Comparison of ENCODE assay signal across 13 mouse cellular contexts in the genomic region with DNA sequence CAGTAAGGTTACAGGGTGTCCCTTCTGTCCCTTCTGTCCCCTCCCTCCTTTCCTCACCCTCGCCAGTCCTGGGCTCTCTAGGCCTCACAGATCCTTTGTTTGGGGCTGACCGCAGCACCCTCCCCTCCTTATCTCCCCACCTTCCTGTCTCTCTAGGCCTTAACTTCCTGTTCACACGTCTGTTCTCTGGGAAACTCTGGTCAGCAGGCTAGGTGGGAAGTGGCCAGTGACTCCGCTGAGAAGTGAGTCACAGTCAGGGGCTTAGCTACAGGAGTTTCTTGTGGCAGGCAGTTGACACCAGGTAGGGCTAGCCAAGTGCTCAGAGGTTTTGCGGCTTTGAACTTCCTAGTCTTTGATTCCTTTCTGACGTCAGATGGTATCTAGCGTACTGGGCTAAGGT. TPM values are rescaled to one million over a fixed set of nuclear protein-coding genes. Genes with fewer than 3 reads are reported as not detected.
DNase-seq lines count a peak whose midpoint lies in the region; ATAC-seq and TF ChIP-seq lines count a peak whose summit lies in the region.
"Had no signal": no experiment of that assay in that cellular context is flagged by ENCODE, and none has a peak within 500 bp of the region (broad histone marks: within the 10 kb centered on the region; RNA-seq: fewer than 3 reads in every experiment).

No protein-coding gene starts in this region.

- no peak for ATAC-seq in hindbrain, embryonic 13.5 days (ENCODE audit: low FRiP score)
- ATAC-seq: midbrain, embryonic 16.5 days had no signal

- no peaks in the 10 kb centered on the region for H3K27me3 ChIP-seq in MEL (ENCODE audit: control insufficient read depth in 1 of 2, insufficient read depth in 2 of 2, low read length in 2 of 2)
- H3K27me3 ChIP-seq in megakaryocyte, embryonic 14.5 days (replicated peaks), result no peaks in the 10 kb centered on the region
- no peaks in the 10 kb centered on the region for H3K27me3 ChIP-seq in hindbrain, embryonic 13.5 days
- H3K27me3 ChIP-seq: CH12.LX had no signal

- no peak overlapping the region for H3K4me2 ChIP-seq in hindbrain, embryonic 13.5 days

- peaks cover 0 to 13% of the 10 kb centered on the region in 2 experiments; a peak in 2 of 4 replicates for H3K36me3 ChIP-seq in MEL (ENCODE audit: control insufficient read depth in 1 of 2, insufficient read depth in 2 of 2, low read length in 2 of 2)
- peaks cover 93% of the 10 kb centered on the region for H3K36me3 ChIP-seq in megakaryocyte, embryonic 14.5 days (replicated peaks; ENCODE audit: low read length)
- no peaks in the 10 kb centered on the region for H3K36me3 ChIP-seq in hindbrain, embryonic 13.5 days

- TF ChIP-seq EP300 in MEL (IDR thresholded peaks at IDR 0.05; ENCODE audit: low read depth in 1 of 2, low read length in 2 of 2), result peak; percentile 51 to 58; a peak in 3 of 4 replicates

- peaks cover 5 to 19% of the 10 kb centered on the region in 2 experiments for H3K4me1 ChIP-seq in MEL (ENCODE audit: control insufficient read depth in 1 of 2, insufficient read depth in 2 of 2, low read length in 2 of 2)
- peaks cover 100% of the 10 kb centered on the region for H3K4me1 ChIP-seq in megakaryocyte, embryonic 14.5 days
- peaks cover 20% of the 10 kb centered on the region for H3K4me1 ChIP-seq in hindbrain, embryonic 13.5 days (replicated peaks)

- 76% methylated on average over 7 of the region's 7 CpGs for WGBS in hindbrain, embryonic 13.5 days

- H3K27ac ChIP-seq in MEL (ENCODE audit: control insufficient read depth, low read depth, low read length), result peak overlapping the region; percentile 13; the same call in 1 of the 2 replicates
- H3K27ac ChIP-seq in hindbrain, embryonic 13.5 days, result no peak overlapping the region

- no peak overlapping the region for H3K4me3 ChIP-seq in MEL (ENCODE audit: control insufficient read depth in 1 of 2, insufficient read depth in 1 of 2, low read depth in 2 of 2, low read length in 2 of 2)
- H3K4me3 ChIP-seq in megakaryocyte, embryonic 14.5 days (replicated peaks), result peak overlapping the region; percentile 84
- no peak overlapping the region for H3K4me3 ChIP-seq in hindbrain, embryonic 13.5 days

- intact Hi-C loops in heart, postnatal 36 days (cut with DNase I), result loop anchor here (10.0 kb wide), 1 partner anchor 518 kb away; the partner anchor contains the start of genes Cd151 and Cracr2b

- H3K9ac ChIP-seq in MEL (ENCODE audit: control insufficient read depth, low read depth, low read length, poor library complexity, severe bottlenecking), result no peak overlapping the region
- no peak overlapping the region for H3K9ac ChIP-seq in hindbrain, embryonic 13.5 days

- no peak for TF ChIP-seq RAD21 in MEL (IDR thresholded peaks at IDR 0.05; ENCODE audit: low read depth, low read length)

- TF ChIP-seq CTCF in MEL (IDR thresholded peaks at IDR 0.05 in 2 of 3, conservative IDR thresholded peaks at IDR 0.05 in 1 of 3; ENCODE audit: control insufficient read depth in 1 of 3, insufficient read depth in 1 of 3, low read depth in 2 of 3, low read length in 3 of 3, poor library complexity in 1 of 3, severe bottlenecking in 1 of 3), result no peak

- no peak for TF ChIP-seq POLR2A in MEL (IDR thresholded peaks at IDR 0.05; ENCODE audit: control insufficient read depth in 1 of 2, insufficient read depth in 1 of 2, low read depth in 1 of 2, low read length in 2 of 2, poor library complexity in 1 of 2)

- H3K79me2 ChIP-seq in MEL (ENCODE audit: control insufficient read depth, insufficient read depth, low read length, poor library complexity), result no peaks in the 10 kb centered on the region; the same call in 1 of the 2 replicates

- no peaks in the 10 kb centered on the region for H3K9me3 ChIP-seq in MEL (replicated peaks; ENCODE audit: insufficient read depth, low read length)
- no peaks in the 10 kb centered on the region for H3K9me3 ChIP-seq in megakaryocyte, embryonic 14.5 days
- H3K9me3 ChIP-seq in hindbrain, embryonic 13.5 days, result no peaks in the 10 kb centered on the region

- peak; percentile 98 for DNase-seq in heart, adult 11 months
- no peak for DNase-seq in heart, postnatal 36 days
- peak; percentile 67 for DNase-seq in MEL (ENCODE audit: low read depth, low spot score)
- peak; percentile 55 for DNase-seq in heart, postnatal 4 days
- DNase-seq in right cerebral cortex, postnatal 25 days, result no peak
- DNase-seq in spleen, postnatal 36 days (ENCODE audit: low spot score in 2 of 2), result no peak
- DNase-seq: adrenal gland, postnatal 36 days; right cerebral cortex, postnatal 4 days had no signal

TF ChIP-seq in MEL, 35 proteins besides CTCF, POLR2A, EP300 and RAD21:
- TF ChIP-seq RCOR1 (IDR thresholded peaks at IDR 0.05; ENCODE audit: low read depth, low read length) (peak; percentile 48; the same call in 1 of the 2 replicates), ETS1 (IDR thresholded peaks at IDR 0.05; ENCODE audit: low read depth, low read length) (peak; percentile 64; the same call in 1 of the 2 replicates), GABPA (IDR thresholded peaks at IDR 0.05; ENCODE audit: low read depth, low read length) (no peak), HCFC1 (IDR thresholded peaks at IDR 0.05; ENCODE audit: low read depth, low read length) (peak; percentile 45; the same call in 1 of the 2 replicates), TAL1 (IDR thresholded peaks at IDR 0.05; ENCODE audit: low read length) (peak; percentile 25; the same call in 1 of the 2 replicates), GATA1 (IDR thresholded peaks at IDR 0.05; ENCODE audit: low read depth, low read length) (peak; percentile 64)

RNA-seq across cellular contexts. Expression of gene Ifitm5, which starts 3.1 kb away (rescaled TPM):
- total RNA-seq in heart, postnatal 36 days (2021), result under 1 TPM in 1 of 2 experiments, not detected in 1; 0.42 TPM
- total RNA-seq in MEL (2012; rRNA removed), result 0.31 TPM in 1 of 2 replicates, not detected in the other
- polyA plus RNA-seq in MEL (2012; ENCODE audit: insufficient read depth in 1 of 2, insufficient read length in 2 of 2, low read depth in 1 of 2, low replicate concordance in 2 of 2, missing spikeins in 1 of 2), result 1 to 10 TPM in 1 of 2 experiments, not detected in 1; 1.1 TPM
- 1 to 10 TPM in 1 of 2 experiments, under 1 TPM in 1; 0.72 to 1.4 TPM for total RNA-seq in heart, postnatal 4 days (2021)
- polyA plus RNA-seq in megakaryocyte, embryonic 14.5 days (2012; ENCODE audit: insufficient read depth, low replicate concordance), result not detected in 2 replicates
- 0.36 and 1.7 TPM in 2 replicates for polyA plus RNA-seq in hindbrain, embryonic 13.5 days (2015; fragmentation: Nextera tagmentation; extraction: Ambion mirVana)
- total RNA-seq: layer of hippocampus, postnatal 25 days had no signal

RNA-seq across cellular contexts. Expression of gene Pgghg, which starts 5.8 kb away (rescaled TPM):
- total RNA-seq in heart, postnatal 36 days (2021), result 1 to 10 TPM; 4.4 to 4.9 TPM
- 3.0 and 3.2 TPM in 2 replicates for total RNA-seq in MEL (2012; rRNA removed)
- polyA plus RNA-seq in MEL (2012; ENCODE audit: insufficient read depth in 1 of 2, insufficient read length in 2 of 2, low read depth in 1 of 2, low replicate concordance in 2 of 2, missing spikeins in 1 of 2), result 1 to 10 TPM in 1 of 2 experiments, not detected in 1; 7.2 TPM
- total RNA-seq in heart, postnatal 4 days (2021), result 1 to 10 TPM; 8.4 to 8.7 TPM
- polyA plus RNA-seq in megakaryocyte, embryonic 14.5 days (2012; ENCODE audit: insufficient read depth, low replicate concordance), result 6.6 and 7.4 TPM in 2 replicates
- 8.8 and 10.4 TPM in 2 replicates for polyA plus RNA-seq in hindbrain, embryonic 13.5 days (2015; fragmentation: Nextera tagmentation; extraction: Ambion mirVana)

RNA-seq across cellular contexts. Expression of gene Gm45717, which starts 8.8 kb away (rescaled TPM):
- total RNA-seq in heart, postnatal 36 days (2021), result under 1 TPM in 1 of 2 experiments, not detected in 1; 0.76 TPM
- total RNA-seq in MEL (2012; rRNA removed), result not detected in 2 replicates
- not detected for polyA plus RNA-seq in MEL (2012; ENCODE audit: insufficient read depth in 1 of 2, insufficient read length in 2 of 2, low read depth in 1 of 2, low replicate concordance in 2 of 2, missing spikeins in 1 of 2)
- total RNA-seq in heart, postnatal 4 days (2021), result not detected
- not detected in 2 replicates for polyA plus RNA-seq in megakaryocyte, embryonic 14.5 days (2012; ENCODE audit: insufficient read depth, low replicate concordance)
- not detected in 2 replicates for polyA plus RNA-seq in hindbrain, embryonic 13.5 days (2015; fragmentation: Nextera tagmentation; extraction: Ambion mirVana)
- total RNA-seq: adrenal gland, postnatal 36 days; CH12.LX; layer of hippocampus, postnatal 25 days had no signal
- polyA plus RNA-seq: midbrain, embryonic 16.5 days had no signal

RNA-seq across cellular contexts. Expression of gene Ifitm2, which starts 8.8 kb away (rescaled TPM):
- total RNA-seq in heart, postnatal 36 days (2021), result 100 to 1,000 TPM; 111 to 112 TPM
- total RNA-seq in MEL (2012; rRNA removed), result 177 and 213 TPM in 2 replicates
- 100 to 1,000 TPM in 1 of 2 experiments, not detected in 1; 317 TPM for polyA plus RNA-seq in MEL (2012; ENCODE audit: insufficient read depth in 1 of 2, insufficient read length in 2 of 2, low read depth in 1 of 2, low replicate concordance in 2 of 2, missing spikeins in 1 of 2)
- total RNA-seq in heart, postnatal 4 days (2021), result 100 to 1,000 TPM; 178 to 182 TPM
- polyA plus RNA-seq in megakaryocyte, embryonic 14.5 days (2012; ENCODE audit: insufficient read depth, low replicate concordance), result 93.8 and 722 TPM in 2 replicates
- 211 and 226 TPM in 2 replicates for polyA plus RNA-seq in hindbrain, embryonic 13.5 days (2015; fragmentation: Nextera tagmentation; extraction: Ambion mirVana)

RNA-seq across cellular contexts. Expression of gene Ifitm1, which starts 20.0 kb away (rescaled TPM):
- total RNA-seq in heart, postnatal 36 days (2021), result 1 to 10 TPM; 3.4 to 4.1 TPM
- 0.23 TPM in 1 of 2 replicates, not detected in the other for total RNA-seq in MEL (2012; rRNA removed)
- not detected for polyA plus RNA-seq in MEL (2012; ENCODE audit: insufficient read depth in 1 of 2, insufficient read length in 2 of 2, low read depth in 1 of 2, low replicate concordance in 2 of 2, missing spikeins in 1 of 2)
- 1 to 10 TPM; 2.6 to 3.0 TPM for total RNA-seq in heart, postnatal 4 days (2021)
- polyA plus RNA-seq in megakaryocyte, embryonic 14.5 days (2012; ENCODE audit: insufficient read depth, low replicate concordance), result 27.5 and 76.2 TPM in 2 replicates
- 13.4 and 13.6 TPM in 2 replicates for polyA plus RNA-seq in hindbrain, embryonic 13.5 days (2015; fragmentation: Nextera tagmentation; extraction: Ambion mirVana)

Comparison
In these comparisons a context has a peak if more than half of its experiments do, and no peak if none do; other contexts are left out.
1. DNase-seq: peak in heart, adult 11 months (single experiment), MEL (single experiment) and heart, postnatal 4 days (single experiment); none in heart, postnatal 36 days (0 of 2), right cerebral cortex, postnatal 25 days (single experiment) and spleen, postnatal 36 days (0 of 2).